Mouse (Mus musculus): Measurements from ENCODE around the gene Olfr731. TPM values are rescaled to one million over a fixed set of nuclear protein-coding genes. Genes with fewer than 3 reads are reported as not detected.

Gene Olfr731
- total RNA-seq (2021) = not detected

- intact Hi-C loops (cut with DNase I) = no loop called here
- DNase-seq = no peak
Measured at GRCm38 (mm10) chr14:50241766-50242165, at the start of gene Olfr731. Gene Olfr731, minus strand, starts transcription at chr14:50241866.

DNA sequence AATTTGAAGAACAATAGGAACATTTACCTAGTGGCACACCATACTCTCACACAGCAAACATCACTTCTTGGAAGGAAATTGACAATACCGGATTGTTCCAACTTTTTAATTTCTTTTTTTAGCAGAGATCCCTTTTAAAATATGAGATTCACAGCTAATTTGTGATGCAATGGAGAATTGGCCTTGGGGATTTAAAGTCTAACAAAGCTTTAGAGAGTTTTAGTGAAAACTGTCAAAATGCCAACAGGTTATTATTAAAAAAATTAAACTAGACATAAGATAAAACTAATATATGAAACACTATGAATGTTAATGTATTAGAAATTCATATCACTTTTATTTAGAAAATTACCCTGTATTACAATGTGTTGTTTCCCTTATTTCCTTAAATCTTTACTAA, 42.4 kb upstream of the Olfr731 start, which contains the start of gene Olfr732:
Gene Olfr732, minus strand, starts transcription at position 101 of the 400 bp plus-strand sequence.
- intact Hi-C loops (cut with DNase I) = no loop called here
- no peak for DNase-seq

- no peak for DNase-seq
Measured at GRCm38 (mm10) chr14:50188098-50188497, 53.6 kb downstream of the Olfr731 start, which contains the start of gene Olfr730. Gene Olfr730, minus strand, starts transcription at chr14:50188198.

More at GRCm38 (mm10) chr14:50188098-50188497, 53.6 kb downstream of the Olfr731 start, which contains the start of gene Olfr730:
- intact Hi-C loops (cut with DNase I) = no loop called here

Other genes starting within 250 kb of the Olfr731 start
- gene Olfr725, start 201.5 kb downstream of the Olfr731 start, total RNA-seq (2021) = not detected
- gene Olfr726, start 150.9 kb downstream of the Olfr731 start, total RNA-seq (2021) = not detected
- gene Olfr727, start 118.7 kb downstream of the Olfr731 start, total RNA-seq (2021) = not detected
- not detected for gene Olfr728, start 99.2 kb downstream of the Olfr731 start, total RNA-seq (2021)
- gene Olfr729, start 89.0 kb downstream of the Olfr731 start, total RNA-seq (2021) = not detected
- not detected for gene Olfr730, start 53.7 kb downstream of the Olfr731 start, total RNA-seq (2021)
- gene Olfr732, start 42.3 kb upstream of the Olfr731 start, total RNA-seq (2021) = not detected
- gene Olfr733, start 59.7 kb upstream of the Olfr731 start, total RNA-seq (2021) = not detected
- gene Olfr734, start 84.9 kb upstream of the Olfr731 start, total RNA-seq (2021) = not detected
- gene Olfr735, start 107.0 kb upstream of the Olfr731 start, total RNA-seq (2021) = under 1 TPM in 1 of 2 experiments, not detected in 1; 0.08 TPM
- not detected for gene Tlr11, start 116.0 kb upstream of the Olfr731 start, total RNA-seq (2021)
- not detected for gene Olfr736, start 139.3 kb upstream of the Olfr731 start, total RNA-seq (2021)
- gene Olfr738, start 165.7 kb upstream of the Olfr731 start, total RNA-seq (2021) = not detected
- not detected for gene Olfr739, start 176.8 kb upstream of the Olfr731 start, total RNA-seq (2021)
- not detected for gene Olfr740, start 203.7 kb upstream of the Olfr731 start, total RNA-seq (2021)
- not detected for gene Olfr741, start 230.9 kb upstream of the Olfr731 start, total RNA-seq (2021)

Data from left cerebral cortex, postnatal 4 days (tissue).